Comparison of ENCODE assay signal across 9 mouse cellular contexts in genomic region chr7:119184341-119185143, GRCm38 (mm10). TPM values are rescaled to one million over a fixed set of nuclear protein-coding genes. Genes with fewer than 3 reads are reported as not detected.
DNase-seq lines count a peak whose midpoint lies in the region; ATAC-seq and TF ChIP-seq lines count a peak whose summit lies in the region.
"Had no signal": no experiment of that assay in that cellular context is flagged by ENCODE, and none has a peak within 500 bp of the region (broad histone marks: within the 10 kb centered on the region; RNA-seq: fewer than 3 reads in every experiment).

Gpr139 (minus strand) TSS chr7:119184603.

- peaks cover 7% of the 10 kb centered on the region; the same call in 1 of the 2 replicates for H3K27me3 ChIP-seq in forebrain, embryonic 16.5 days (replicated peaks; ENCODE audit: control insufficient read depth, insufficient read depth, low read length)
- no peaks in the 10 kb centered on the region for H3K27me3 ChIP-seq in midbrain, embryonic 16.5 days (ENCODE audit: control insufficient read depth, insufficient read depth, low read depth, low read length)
- no peaks in the 10 kb centered on the region for H3K27me3 ChIP-seq in thymus, adult 2 months (ENCODE audit: control insufficient read depth, insufficient read depth, low read length)

- 0% methylated on average over 47 of the region's 47 CpGs for WGBS in forebrain, embryonic 16.5 days
- WGBS in midbrain, embryonic 16.5 days: under 1% methylated on average over 47 of the region's 47 CpGs
- WGBS in thymus, adult 2 months: 6% methylated on average over 47 of the region's 47 CpGs

- H3K4me2 ChIP-seq in forebrain, embryonic 16.5 days (ENCODE audit: low read length): peak within 1 kb of the TSS; percentile 74
- H3K4me2 ChIP-seq in midbrain, embryonic 16.5 days (ENCODE audit: low read length): peak within 1 kb of the TSS; percentile 87

- DNase-seq in cerebellum, adult 9-11 months: peak; percentile 1
- DNase-seq in cerebellum, adult 8-10 months: no peak
- no peak for DNase-seq in ES-E14 (ENCODE audit: low read depth, low spot score)
- peak; percentile 5 for DNase-seq in left cerebral cortex, adult 11 months (ENCODE audit: low spot score)
- DNase-seq in ovary, postnatal 36 days (ENCODE audit: low spot score): no peak
- DNase-seq in thymus, adult 2 months: no peak

- H3K9me3 ChIP-seq in ES-E14 (ENCODE audit: control insufficient read depth, insufficient read depth, low read depth, low read length): no peaks in the 10 kb centered on the region
- H3K9me3 ChIP-seq in forebrain, embryonic 16.5 days (ENCODE audit: control insufficient read depth, low read length): no peaks in the 10 kb centered on the region
- H3K9me3 ChIP-seq in midbrain, embryonic 16.5 days (replicated peaks; ENCODE audit: control insufficient read depth, low read length, poor library complexity, severe bottlenecking): no peaks in the 10 kb centered on the region

- H3K4me1 ChIP-seq in ES-E14 (ENCODE audit: control insufficient read depth in 2 of 2, insufficient read depth in 2 of 2, low read length in 2 of 2, poor library complexity in 1 of 2): peaks cover 0 to 4% of the 10 kb centered on the region in 2 experiments; a peak in 1 of 4 replicates
- H3K4me1 ChIP-seq in forebrain, embryonic 16.5 days (replicated peaks; ENCODE audit: control insufficient read depth, insufficient read depth, low read length): peaks cover 12% of the 10 kb centered on the region; the same call in 1 of the 2 replicates
- peaks cover 20% of the 10 kb centered on the region for H3K4me1 ChIP-seq in midbrain, embryonic 16.5 days (ENCODE audit: control insufficient read depth, insufficient read depth, low read length)
- no peaks in the 10 kb centered on the region for H3K4me1 ChIP-seq in thymus, adult 2 months (replicated peaks; ENCODE audit: control insufficient read depth, insufficient read depth, low read length)

- peak within 1 kb of the TSS; percentile 65 to 79 for H3K4me3 ChIP-seq in ES-E14 (ENCODE audit: insufficient read depth in 1 of 2, low read depth in 1 of 2, low read length in 2 of 2, poor library complexity in 1 of 2, severe bottlenecking in 1 of 2)
- H3K4me3 ChIP-seq in forebrain, embryonic 16.5 days (replicated peaks; ENCODE audit: low read length): peak within 1 kb of the TSS; percentile 55
- H3K4me3 ChIP-seq in midbrain, embryonic 16.5 days (ENCODE audit: low read depth, low read length): peak within 1 kb of the TSS; percentile 78
- no peak within 1 kb of the TSS for H3K4me3 ChIP-seq in thymus, adult 2 months (ENCODE audit: control insufficient read depth, insufficient read depth, low read length)

- TF ChIP-seq CTCF in thymus, adult 2 months (IDR thresholded peaks at IDR 0.05; ENCODE audit: borderline replicate concordance, control insufficient read depth, extremely low read depth, insufficient read depth, low read length, poor library complexity): no peak

- no peak for TF ChIP-seq POLR2A in thymus, adult 2 months (IDR thresholded peaks at IDR 0.05; ENCODE audit: control insufficient read depth, extremely low read depth, insufficient read depth, low read length, poor library complexity)

- in situ Hi-C loops in ES-E14 (cut with MboI; ENCODE audit: low sequenced_read_pairs in 2 of 2, unreplicated experiment in 2 of 2): no loop called here

- no peak within 1 kb of the TSS for H3K27ac ChIP-seq in ES-E14 (ENCODE audit: insufficient read depth, low read depth, low read length, poor library complexity, severe bottlenecking)
- peak within 1 kb of the TSS; percentile 33 for H3K27ac ChIP-seq in forebrain, embryonic 16.5 days (ENCODE audit: low read length)
- H3K27ac ChIP-seq in midbrain, embryonic 16.5 days (ENCODE audit: low read length): peak within 1 kb of the TSS; percentile 89
- no peak within 1 kb of the TSS for H3K27ac ChIP-seq in thymus, adult 2 months (ENCODE audit: control insufficient read depth, insufficient read depth, low read length)

- H3K36me3 ChIP-seq in ES-E14 (ENCODE audit: control insufficient read depth, insufficient read depth, low read length, poor library complexity, severe bottlenecking): no peaks in the 10 kb centered on the region
- H3K36me3 ChIP-seq in forebrain, embryonic 16.5 days (ENCODE audit: control insufficient read depth, insufficient read depth): no peaks in the 10 kb centered on the region
- no peaks in the 10 kb centered on the region for H3K36me3 ChIP-seq in midbrain, embryonic 16.5 days (ENCODE audit: control insufficient read depth, insufficient read depth, low read length)
- no peaks in the 10 kb centered on the region for H3K36me3 ChIP-seq in thymus, adult 2 months (ENCODE audit: control insufficient read depth, insufficient read depth, low read length)

- H3K9ac ChIP-seq in ES-E14 (ENCODE audit: insufficient read depth, low read depth, low read length, poor library complexity, severe bottlenecking): peak within 1 kb of the TSS; percentile 64
- peak within 1 kb of the TSS; percentile 68 for H3K9ac ChIP-seq in forebrain, embryonic 16.5 days (replicated peaks; ENCODE audit: low read depth, low read length)
- peak within 1 kb of the TSS; percentile 93 for H3K9ac ChIP-seq in midbrain, embryonic 16.5 days (ENCODE audit: low read depth, low read length)

- peak; percentile 94 for ATAC-seq in forebrain, embryonic 16.5 days
- peak; percentile 95 for ATAC-seq in midbrain, embryonic 16.5 days

TF ChIP-seq in ES-E14, 5 proteins besides CTCF, POLR2A, EP300 and RAD21:
- no peak for TF ChIP-seq MAFK (IDR thresholded peaks at IDR 0.05; ENCODE audit: insufficient read depth, low read depth, low read length)
- no peak for TF ChIP-seq ZNF384 (IDR thresholded peaks at IDR 0.05; ENCODE audit: low read depth, low read length)
- no peak for TF ChIP-seq ZC3H11A (IDR thresholded peaks at IDR 0.05; ENCODE audit: borderline replicate concordance, low read depth, low read length)

RNA-seq across cellular contexts. Expression of gene Gpr139, which starts in this region (rescaled TPM):
- 0.05 TPM in 1 of 2 replicates, not detected in the other for total RNA-seq in ES-E14 (2012; rRNA removed)
- polyA plus RNA-seq in forebrain, embryonic 16.5 days (2015; fragmentation: Nextera tagmentation; extraction: Ambion mirVana): 4.6 and 5.4 TPM in 2 replicates
- 16.0 and 16.6 TPM in 2 replicates for polyA plus RNA-seq in midbrain, embryonic 16.5 days (2015; fragmentation: Nextera tagmentation; extraction: Ambion mirVana)
- 0.32 and 0.51 TPM in 2 replicates for polyA plus RNA-seq in thymus, adult 2 months (2012; rRNA removed)
- total RNA-seq: hematopoietic stem cell, adult 5-6 weeks had no signal

Comparison
In these comparisons a context has a peak if more than half of its experiments do, and no peak if none do; other contexts are left out.
1. DNase-seq: peak in cerebellum, adult 9-11 months (single experiment) and left cerebral cortex, adult 11 months (single experiment); none in cerebellum, adult 8-10 months (single experiment), ES-E14 (single experiment), ovary, postnatal 36 days (single experiment) and thymus, adult 2 months (single experiment).
2. H3K27ac ChIP-seq: peak in forebrain, embryonic 16.5 days (single experiment) and midbrain, embryonic 16.5 days (single experiment); none in ES-E14 (single experiment) and thymus, adult 2 months (single experiment).
3. Peak in every context shown above with its lines, with median percentiles within 50 percentile points of each other: H3K9ac ChIP-seq.